Mouse (Mus musculus): ENCODE measurements around the gene Arhgap45. TPM values are rescaled to one million over a fixed set of nuclear protein-coding genes. Genes with fewer than 3 reads are reported as not detected.

Gene Arhgap45
- polyA plus RNA-seq, 1 experiment from 2014 or later = 1.7 TPM

DNA sequence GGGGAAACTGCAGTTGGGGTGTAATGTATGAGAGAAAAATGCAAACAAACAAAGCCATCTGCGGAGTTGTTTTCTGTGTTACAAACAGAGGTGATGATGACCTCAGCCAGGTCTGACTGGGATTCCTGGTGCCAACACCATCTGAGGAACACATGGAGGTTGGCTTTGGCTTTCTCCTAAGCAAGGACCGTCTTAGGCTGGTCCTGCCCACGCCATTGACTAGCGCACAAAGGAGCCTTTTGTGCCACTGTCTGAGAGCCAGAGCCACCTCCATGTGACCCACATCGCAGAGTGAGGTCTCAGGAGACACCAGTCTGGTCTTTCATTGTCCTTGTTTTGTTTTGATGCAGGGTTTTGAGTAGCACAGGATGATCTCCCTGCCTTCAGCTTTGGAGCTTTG, 31.9 kb downstream of the Arhgap45 start:
- Histone ChIP-seq H3K4me3 (replicated peaks; ENCODE audit: low read length) (no peak overlapping the region), H3K9ac (no peak overlapping the region), H3K27me3 (ENCODE audit: control insufficient read depth, insufficient read depth, low read length) (no peaks in the 10 kb centered on the region), H3K4me2 (replicated peaks) (no peak overlapping the region), H3K4me1 (replicated peaks; ENCODE audit: control insufficient read depth, insufficient read depth, low read length) (no peaks in the 10 kb centered on the region; the same call in 1 of the 2 replicates), H3K27ac (0 out of 2 replicates have a peak overlapping the region, but pooled peaks have one; percentile 20), H3K36me3 (replicated peaks; ENCODE audit: control insufficient read depth, insufficient read depth) (no peaks in the 10 kb centered on the region), H3K9me3 (ENCODE audit: control insufficient read depth, low read length) (no peaks in the 10 kb centered on the region)
- 9% methylated on average over 5 of the region's 5 CpGs for WGBS
- DNase-seq (ENCODE audit: low spot score) = no peak
- no peak for ATAC-seq (ENCODE audit: low FRiP score)

- H3K4me1 ChIP-seq (replicated peaks; ENCODE audit: control insufficient read depth, insufficient read depth, low read length) = no peaks in the 10 kb centered on the region; the same call in 1 of the 2 replicates
- H3K9ac ChIP-seq = no peak overlapping the region
- no peak for DNase-seq (ENCODE audit: low spot score)
- 53% methylated on average over 3 of the region's 3 CpGs for WGBS
- H3K4me2 ChIP-seq (replicated peaks) = no peak overlapping the region
- H3K9me3 ChIP-seq (ENCODE audit: control insufficient read depth, low read length) = no peaks in the 10 kb centered on the region
- H3K27ac ChIP-seq = no peak overlapping the region
- no peak for ATAC-seq (ENCODE audit: low FRiP score)
- no peaks in the 10 kb centered on the region for H3K36me3 ChIP-seq (replicated peaks; ENCODE audit: control insufficient read depth, insufficient read depth)
- no peaks in the 10 kb centered on the region for H3K27me3 ChIP-seq (ENCODE audit: control insufficient read depth, insufficient read depth, low read length)
- no peak overlapping the region for H3K4me3 ChIP-seq (replicated peaks; ENCODE audit: low read length)
Observed at GRCm38 (mm10) chr10:80048834-80049233, 32.4 kb downstream of the Arhgap45 start.

DNA sequence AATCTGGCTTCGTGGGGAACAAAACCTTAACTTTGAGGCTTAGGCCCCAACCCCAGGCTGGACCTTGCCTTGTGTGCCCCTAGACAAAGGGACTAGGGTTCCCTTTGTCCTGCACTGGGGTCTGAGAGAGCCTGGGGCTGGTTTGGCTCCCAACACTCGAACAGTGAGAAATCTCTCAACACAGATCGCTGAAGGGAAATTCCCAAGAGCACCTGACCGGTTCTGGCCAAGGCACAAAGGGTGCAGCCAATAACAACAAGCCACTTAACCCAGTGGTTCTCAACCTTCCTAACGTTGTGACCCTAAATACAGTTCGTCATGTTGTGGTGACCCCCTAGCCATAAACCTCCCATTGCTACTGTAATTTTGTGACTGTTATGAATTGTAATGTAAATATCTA, 33.8 kb downstream of the Arhgap45 start:
- WGBS = 19% methylated on average over 6 of the region's 6 CpGs
- Histone ChIP-seq H3K27ac (no peak overlapping the region), H3K9ac (0 out of 2 replicates have a peak overlapping the region, but pooled peaks have one; percentile 8), H3K4me1 (replicated peaks; ENCODE audit: control insufficient read depth, insufficient read depth, low read length) (peaks cover 8% of the 10 kb centered on the region), H3K9me3 (ENCODE audit: control insufficient read depth, low read length) (no peaks in the 10 kb centered on the region), H3K4me3 (replicated peaks; ENCODE audit: low read length) (no peak overlapping the region), H3K27me3 (ENCODE audit: control insufficient read depth, insufficient read depth, low read length) (no peaks in the 10 kb centered on the region), H3K4me2 (replicated peaks) (no peak overlapping the region), H3K36me3 (replicated peaks; ENCODE audit: control insufficient read depth, insufficient read depth) (peaks cover under 1% of the 10 kb centered on the region; the same call in 1 of the 2 replicates)
- ATAC-seq (ENCODE audit: low FRiP score) (no peak), DNase-seq (ENCODE audit: low spot score) (no peak)

DNA sequence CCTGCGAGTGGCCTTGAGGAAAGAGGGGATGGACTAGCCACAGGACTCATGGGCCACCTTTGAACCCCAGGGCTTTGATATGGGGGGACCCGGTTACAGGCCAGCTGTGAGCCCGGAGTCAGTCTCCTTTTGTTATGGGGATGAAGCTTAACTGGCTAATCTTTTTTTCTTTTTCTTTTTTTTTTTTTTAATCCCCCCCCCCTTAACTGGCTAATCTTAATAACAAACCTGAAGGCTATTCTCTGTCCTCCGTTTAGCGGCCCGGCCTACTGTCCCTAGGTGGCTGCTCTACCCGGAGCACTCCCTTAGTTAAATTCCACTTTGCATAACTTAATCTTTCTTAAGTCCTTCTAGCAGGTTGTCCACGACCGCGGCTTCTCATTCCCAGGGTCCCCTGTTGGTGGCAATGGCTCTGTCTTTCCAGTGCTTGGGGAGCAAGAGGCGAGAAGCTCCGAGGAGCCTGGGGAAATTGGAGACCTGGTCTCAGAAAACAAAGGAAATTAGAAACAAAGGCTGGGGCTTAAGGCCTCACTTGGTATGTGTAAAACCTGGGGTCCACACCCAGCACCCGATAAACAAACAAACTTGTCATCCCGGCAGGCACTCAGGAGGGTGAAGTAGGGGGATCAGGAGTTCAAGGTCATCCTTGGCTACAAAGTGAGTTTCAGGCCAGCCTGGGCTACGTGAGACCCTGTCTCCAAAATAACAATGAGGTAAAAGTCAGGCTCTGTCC, 34.6 kb downstream of the Arhgap45 start:
- Histone ChIP-seq H3K27me3 (ENCODE audit: control insufficient read depth, insufficient read depth, low read length) (no peaks in the 10 kb centered on the region), H3K36me3 (replicated peaks; ENCODE audit: control insufficient read depth, insufficient read depth) (peaks cover 9% of the 10 kb centered on the region; the same call in 1 of the 2 replicates), H3K4me1 (replicated peaks; ENCODE audit: control insufficient read depth, insufficient read depth, low read length) (peaks cover 16% of the 10 kb centered on the region), H3K4me3 (replicated peaks; ENCODE audit: low read length) (no peak overlapping the region), H3K4me2 (replicated peaks) (no peak overlapping the region), H3K27ac (0 out of 2 replicates have a peak overlapping the region, but pooled peaks have one; percentile 10), H3K9me3 (ENCODE audit: control insufficient read depth, low read length) (no peaks in the 10 kb centered on the region), H3K9ac (0 out of 2 replicates have a peak overlapping the region, but pooled peaks have one; percentile 8)
- WGBS = 14% methylated on average over 15 of the region's 15 CpGs
- no peak for DNase-seq (ENCODE audit: low spot score)
- no peak for ATAC-seq (ENCODE audit: low FRiP score)

GRCm38 (mm10) chr10:80051618-80052373, 35.3 kb downstream of the Arhgap45 start:
- no peak overlapping the region for H3K9ac ChIP-seq
- peaks cover 16% of the 10 kb centered on the region for H3K4me1 ChIP-seq (replicated peaks; ENCODE audit: control insufficient read depth, insufficient read depth, low read length)
- no peak for ATAC-seq (ENCODE audit: low FRiP score)
- no peak overlapping the region for H3K4me3 ChIP-seq (replicated peaks; ENCODE audit: low read length)
- WGBS = 32% methylated on average over 13 of the region's 14 CpGs
- 0 out of 2 replicates have a peak overlapping the region, but pooled peaks have one; percentile 10 for H3K27ac ChIP-seq
- no peak overlapping the region for H3K4me2 ChIP-seq (replicated peaks)
- H3K9me3 ChIP-seq (ENCODE audit: control insufficient read depth, low read length) = no peaks in the 10 kb centered on the region
- DNase-seq (ENCODE audit: low spot score) = no peak
- peaks cover 16% of the 10 kb centered on the region for H3K36me3 ChIP-seq (replicated peaks; ENCODE audit: control insufficient read depth, insufficient read depth)
- no peaks in the 10 kb centered on the region for H3K27me3 ChIP-seq (ENCODE audit: control insufficient read depth, insufficient read depth, low read length)

DNA sequence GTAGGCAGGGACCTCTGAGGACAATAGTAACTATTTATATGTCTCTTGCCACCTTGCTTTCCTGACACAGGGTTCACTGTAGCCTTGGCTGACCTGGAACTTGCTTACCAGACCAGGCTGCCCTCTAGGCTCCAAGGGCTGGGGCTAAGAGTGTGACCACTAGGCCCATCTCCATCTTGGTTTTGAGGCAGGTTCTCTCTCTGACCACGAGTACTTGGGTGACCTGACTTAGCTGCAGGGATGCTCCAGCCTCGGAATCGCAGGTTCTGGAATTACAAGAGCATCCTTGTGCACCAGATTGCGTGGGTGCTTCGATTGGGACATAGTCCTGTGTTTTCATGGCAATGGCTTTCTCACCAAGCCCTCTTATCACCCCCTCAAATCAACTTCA, 35.9 kb downstream of the Arhgap45 start:
- Histone ChIP-seq H3K4me1 (replicated peaks; ENCODE audit: control insufficient read depth, insufficient read depth, low read length) (peaks cover 16% of the 10 kb centered on the region), H3K9ac (no peak overlapping the region), H3K4me2 (replicated peaks) (0 out of 2 replicates have a peak overlapping the region, but pooled peaks have one; percentile 62), H3K4me3 (replicated peaks; ENCODE audit: low read length) (no peak overlapping the region), H3K36me3 (replicated peaks; ENCODE audit: control insufficient read depth, insufficient read depth) (peaks cover 21% of the 10 kb centered on the region), H3K27me3 (ENCODE audit: control insufficient read depth, insufficient read depth, low read length) (no peaks in the 10 kb centered on the region), H3K27ac (0 out of 2 replicates have a peak overlapping the region, but pooled peaks have one; percentile 10), H3K9me3 (ENCODE audit: control insufficient read depth, low read length) (no peaks in the 10 kb centered on the region)
- ATAC-seq (ENCODE audit: low FRiP score) (no peak), DNase-seq (ENCODE audit: low spot score) (no peak)
- WGBS = 86% methylated on average over 5 of the region's 5 CpGs

- ATAC-seq (ENCODE audit: low FRiP score) (peak; percentile 95), DNase-seq (ENCODE audit: low spot score) (peak; percentile 99)
- under 1% methylated on average over 46 of the region's 47 CpGs for WGBS
- peak overlapping the region; percentile 96 for H3K27ac ChIP-seq
- no peaks in the 10 kb centered on the region for H3K27me3 ChIP-seq (ENCODE audit: control insufficient read depth, insufficient read depth, low read length)
- H3K36me3 ChIP-seq (replicated peaks; ENCODE audit: control insufficient read depth, insufficient read depth) = peaks cover 30% of the 10 kb centered on the region
- peak overlapping the region; percentile 78 for H3K4me2 ChIP-seq (replicated peaks)
- peak overlapping the region; percentile 91 for H3K4me3 ChIP-seq (replicated peaks; ENCODE audit: low read length)
- no peaks in the 10 kb centered on the region for H3K9me3 ChIP-seq (ENCODE audit: control insufficient read depth, low read length)
- H3K9ac ChIP-seq = peak overlapping the region; percentile 95
- peaks cover 16% of the 10 kb centered on the region for H3K4me1 ChIP-seq (replicated peaks; ENCODE audit: control insufficient read depth, insufficient read depth, low read length)
Observed at GRCm38 (mm10) chr10:80053259-80053780, 36.9 kb downstream of the Arhgap45 start.

- Histone ChIP-seq H3K4me1 (replicated peaks; ENCODE audit: control insufficient read depth, insufficient read depth, low read length) (peaks cover 16% of the 10 kb centered on the region), H3K4me3 (replicated peaks; ENCODE audit: low read length) (peak overlapping the region; percentile 91), H3K9me3 (ENCODE audit: control insufficient read depth, low read length) (no peaks in the 10 kb centered on the region), H3K36me3 (replicated peaks; ENCODE audit: control insufficient read depth, insufficient read depth) (peaks cover 35% of the 10 kb centered on the region), H3K27me3 (ENCODE audit: control insufficient read depth, insufficient read depth, low read length) (no peaks in the 10 kb centered on the region), H3K4me2 (replicated peaks) (peak overlapping the region; percentile 78), H3K27ac (peak overlapping the region; percentile 96), H3K9ac (peak overlapping the region; percentile 95)
- peak; percentile 54 for ATAC-seq (ENCODE audit: low FRiP score)
- peak; percentile 70 for DNase-seq (ENCODE audit: low spot score)
- 1% methylated on average over 77 of the region's 77 CpGs for WGBS
Observed at GRCm38 (mm10) chr10:80053831-80054815, 37.7 kb downstream of the Arhgap45 start.
